Mouse (Mus musculus) hindbrain, postnatal 0 days (tissue): ENCODE data around the gene Ech1. TPM values are rescaled to one million over a fixed set of nuclear protein-coding genes. Genes with fewer than 3 reads are reported as not detected.

Source experiments
- ATAC-seq: fragments of 200-750 bp; cut with Nextera tagmentation; 2 replicates; pipeline ENCODE4 v1.8.0; 2017; ENCODE audit warnings: mild to moderate bottlenecking, moderate TSS enrichment, moderate library complexity
- DNase-seq: peaks from one replicate; pipeline ENCODE4 v3.0.0-alpha.2; 2015; ENCODE audit warnings: low spot score
- H3K27ac ChIP-seq: fragments of 300-500 bp; sonication (generic); 2 replicates; pipeline ENCODE4 v1.5.1; 2014; ENCODE audit warnings: mild to moderate bottlenecking
- H3K27me3 ChIP-seq: fragments of 300-500 bp; sonication (generic); 2 replicates; pipeline ENCODE4 v1.6.1; 2014; ENCODE audit warnings: low read length, mixed read lengths; ENCODE audit not compliant: insufficient read depth
- H3K36me3 ChIP-seq: fragments of 300-500 bp; sonication (generic); 2 replicates; pipeline ENCODE4 v1.6.1; 2014; ENCODE audit warnings: low read length, mixed read lengths; ENCODE audit not compliant: insufficient read depth
- H3K4me1 ChIP-seq: fragments of 300-500 bp; sonication (generic); 2 replicates; pipeline ENCODE4 v1.6.1; 2014; ENCODE audit warnings: antibody characterized with exemption, low read length, mixed read lengths; ENCODE audit not compliant: insufficient read depth
- H3K4me2 ChIP-seq: fragments of 300-500 bp; sonication (generic); 2 replicates; pipeline ENCODE4 v1.6.1; 2014; ENCODE audit warnings: low read depth, mild to moderate bottlenecking, low read length, moderate library complexity, mixed read lengths
- H3K4me3 ChIP-seq: fragments of 300-500 bp; sonication (generic); 2 replicates; pipeline ENCODE4 v1.5.1; 2014; ENCODE audit warnings: low read length
- H3K9ac ChIP-seq: fragments of 300-500 bp; sonication (generic); replicated peaks from 2 replicates; pipeline ENCODE4 v1.6.1; 2014; ENCODE audit warnings: mild to moderate bottlenecking, low read length, moderate library complexity, mixed read lengths
- H3K9me3 ChIP-seq: fragments of 300-500 bp; sonication (generic); 2 replicates; pipeline ENCODE4 v1.6.1; 2016; ENCODE audit warnings: low read length, mixed read lengths
- CTCF ChIP-seq: IDR thresholded peaks from 2 replicates; pipeline ENCODE4 v1.5.1; 2016; ENCODE audit warnings: antibody characterized with exemption, control low read depth, low read depth
- WGBS: fragments of 180-500 bp; shearing (Covaris S2); extraction: QIAGEN DNeasy Blood & Tissue Kit; methylation state at CpG from one replicate; pipeline ENCODE4 v1.1.7; 2014; 5-methylcytosine and 5-hydroxymethylcytosine counted together
- polyA plus RNA-seq: library from polyadenylated mRNA; unstranded; fragments of >200 nt; fragmentation: Nextera tagmentation; extraction: Ambion mirVana; gene quantifications from 2 replicates; pipeline ENCODE4 v1.2.1, GENCODE M21; 2015
- total RNA-seq: library from RNA; depleted of rRNA; stranded (reverse); fragments of >200 nt; gene quantifications from 2 replicates; pipeline ENCODE4 v1.2.3, GENCODE M21; 2014

The Ech1 gene
- total and polyA plus RNA-seq, 2 experiments from 2014 or later, result 122 to 131 TPM

DNA sequence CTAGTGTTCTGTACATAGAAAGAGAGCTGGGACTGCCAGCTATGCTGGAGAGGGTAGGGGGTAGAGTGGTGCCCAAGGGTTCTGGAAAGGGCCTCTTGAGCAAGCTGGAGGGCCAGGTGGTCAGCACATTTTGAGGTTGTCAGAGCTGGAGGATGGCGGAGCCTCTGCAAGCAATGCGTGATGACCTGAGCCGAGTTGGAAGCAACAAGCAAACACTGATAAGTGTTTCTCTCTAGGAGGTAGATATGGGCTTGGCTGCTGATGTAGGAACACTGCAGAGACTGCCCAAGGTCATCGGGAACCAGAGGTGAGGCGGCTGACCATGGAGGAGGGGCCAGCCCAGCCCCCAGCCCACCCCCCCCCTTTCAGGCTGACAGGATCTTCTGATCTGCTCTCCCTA, 6.0 kb downstream of the Ech1 start:
- Histone ChIP-seq H3K9me3 (no peaks in the 10 kb centered on the region), H3K4me1 (0 out of 2 replicates have a peak, but pooled peaks cover 2% of the 10 kb centered on the region), H3K36me3 (peaks cover 18% of the 10 kb centered on the region), H3K27me3 (no peaks in the 10 kb centered on the region), H3K4me3 (no peak overlapping the region), H3K9ac (no peak overlapping the region), H3K4me2 (no peak overlapping the region), H3K27ac (no peak overlapping the region)
- 93% methylated on average over 5 of the region's 5 CpGs for WGBS
- no peak for ATAC-seq
- no peak for DNase-seq
- no peak for TF ChIP-seq CTCF

DNA sequence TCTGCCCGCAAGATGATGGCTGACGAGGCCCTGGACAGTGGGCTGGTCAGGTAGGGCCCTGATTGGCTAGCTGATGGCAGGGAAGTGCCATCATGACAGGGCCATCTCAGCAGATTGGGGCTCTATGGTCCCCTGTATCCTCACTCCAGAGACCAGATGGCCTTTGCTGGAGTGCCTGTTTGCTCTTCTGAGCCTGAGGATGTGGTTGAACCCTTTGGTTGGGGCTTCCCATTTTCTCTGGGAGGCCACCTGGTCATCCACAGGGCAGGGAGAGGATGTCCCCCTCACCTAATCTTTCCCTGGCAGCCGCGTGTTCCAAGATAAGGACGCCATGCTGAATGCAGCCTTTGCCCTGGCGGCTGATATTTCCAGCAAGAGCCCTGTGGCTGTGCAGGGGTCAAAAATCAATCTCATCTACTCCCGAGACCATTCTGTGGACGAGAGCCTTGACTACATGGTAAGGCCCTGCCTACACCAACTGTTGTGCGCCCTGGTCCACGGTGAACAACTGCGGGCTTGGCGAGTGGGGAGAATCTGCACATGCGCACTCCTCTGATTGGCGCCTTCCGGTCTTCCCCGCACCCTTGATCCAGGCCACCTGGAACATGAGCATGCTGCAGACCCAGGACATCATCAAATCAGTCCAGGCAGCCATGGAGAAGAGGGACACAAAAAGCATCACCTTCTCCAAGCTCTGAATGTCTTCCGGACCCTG, 6.6 kb downstream of the Ech1 start:
- Histone ChIP-seq H3K4me1 (no peaks in the 10 kb centered on the region), H3K27me3 (no peaks in the 10 kb centered on the region), H3K27ac (no peak overlapping the region), H3K36me3 (peaks cover 18% of the 10 kb centered on the region), H3K4me3 (no peak overlapping the region), H3K9me3 (no peaks in the 10 kb centered on the region), H3K9ac (no peak overlapping the region), H3K4me2 (no peak overlapping the region)
- no peak for ATAC-seq
- TF ChIP-seq CTCF, result no peak
- 94% methylated on average over 17 of the region's 17 CpGs for WGBS
- no peak for DNase-seq

DNA sequence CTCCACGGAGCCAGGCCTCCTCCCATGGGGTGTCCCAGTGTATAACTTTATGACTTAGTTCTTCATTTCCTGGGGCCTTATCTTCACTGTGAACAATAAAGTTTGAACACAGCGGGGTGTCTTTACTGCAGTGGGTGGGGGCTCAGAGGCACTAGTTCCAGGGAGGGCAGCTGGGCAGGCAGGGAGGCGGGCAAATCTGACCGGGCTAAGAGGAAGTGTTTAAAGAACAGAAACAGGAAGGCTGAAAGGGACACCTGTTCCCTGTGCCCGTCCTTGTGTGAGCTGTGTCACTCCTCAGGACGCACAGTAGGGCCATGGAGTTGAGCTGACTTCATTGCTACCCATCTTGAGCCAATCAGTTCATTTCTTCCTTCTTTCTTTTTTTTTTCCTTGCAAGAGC, 7.1 kb downstream of the Ech1 start:
- H3K27ac ChIP-seq, result no peak overlapping the region
- H3K9me3 ChIP-seq, result no peaks in the 10 kb centered on the region
- H3K4me1 ChIP-seq, result no peaks in the 10 kb centered on the region
- no peak overlapping the region for H3K4me2 ChIP-seq
- H3K36me3 ChIP-seq, result peaks cover 18% of the 10 kb centered on the region
- ATAC-seq (no peak), DNase-seq (no peak)
- H3K27me3 ChIP-seq, result no peaks in the 10 kb centered on the region
- no peak for TF ChIP-seq CTCF
- 74% methylated on average over 6 of the region's 6 CpGs for WGBS
- H3K4me3 ChIP-seq, result no peak overlapping the region
- no peak overlapping the region for H3K9ac ChIP-seq

DNA sequence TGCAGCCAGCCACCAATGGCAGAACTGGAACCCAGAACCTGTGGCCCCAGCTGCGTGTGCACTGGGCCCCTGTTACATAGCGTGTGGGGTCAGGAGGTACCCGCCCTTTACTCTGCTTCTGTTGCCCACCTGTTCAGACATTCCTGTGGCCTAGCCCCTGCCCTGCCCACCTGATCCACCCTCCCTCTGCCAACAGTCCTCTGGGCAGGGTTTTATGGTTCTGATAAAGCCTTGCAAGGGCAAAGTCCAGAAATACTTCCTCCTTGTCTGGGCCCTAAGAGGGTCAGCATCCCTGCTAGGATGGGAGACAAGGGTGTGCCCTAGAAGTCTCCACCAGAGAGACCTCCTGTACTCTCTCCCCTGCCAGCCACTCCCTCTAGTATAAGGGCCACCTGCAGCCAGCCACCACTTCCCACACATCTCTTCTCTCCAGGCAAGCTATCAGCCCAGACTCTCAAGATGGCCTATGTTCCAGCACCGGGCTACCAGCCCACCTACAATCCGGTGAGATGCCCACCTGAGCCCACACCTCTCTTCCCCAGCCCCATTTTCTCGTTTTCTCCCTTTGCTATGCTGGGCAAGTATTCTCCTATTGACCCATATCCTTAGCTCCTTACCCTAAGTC, 8.8 kb downstream of the Ech1 start, which contains the start of gene Lgals4:
Lgals4 (plus strand) TSS at position 132 of the 625 bp plus-strand sequence.
- DNase-seq, result no peak
- Histone ChIP-seq H3K9me3 (no peaks in the 10 kb centered on the region), H3K4me2 (no peak within 1 kb of the TSS), H3K4me3 (no peak within 1 kb of the TSS), H3K27me3 (no peaks in the 10 kb centered on the region), H3K27ac (no peak within 1 kb of the TSS), H3K36me3 (peaks cover 18% of the 10 kb centered on the region), H3K9ac (no peak within 1 kb of the TSS), H3K4me1 (no peaks in the 10 kb centered on the region)
- no peak for TF ChIP-seq CTCF
- no peak for ATAC-seq
- WGBS, result 81% methylated on average over 6 of the region's 6 CpGs

DNA sequence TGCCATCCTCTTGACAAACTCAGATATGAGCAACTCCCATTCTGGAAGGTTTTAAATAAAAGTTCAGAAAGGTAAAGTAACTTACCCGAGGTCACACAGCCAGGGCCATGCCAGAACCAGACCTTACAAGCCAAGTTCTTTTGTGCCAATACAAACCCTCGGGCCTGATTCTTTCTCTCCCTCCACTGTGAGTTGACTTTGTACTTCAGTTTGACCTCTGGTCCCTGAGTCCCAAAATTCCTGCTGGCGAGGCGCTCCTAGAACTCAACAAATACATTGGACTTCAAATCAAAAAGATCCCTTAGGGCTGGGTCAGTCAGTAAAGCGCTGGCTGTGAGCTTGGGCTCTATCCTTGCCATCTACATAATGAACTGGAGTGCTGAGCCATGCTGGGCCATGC, 11.9 kb downstream of the Ech1 start:
- no peak for DNase-seq
- no peak for TF ChIP-seq CTCF
- Histone ChIP-seq H3K4me3 (no peak overlapping the region), H3K4me2 (no peak overlapping the region), H3K9me3 (no peaks in the 10 kb centered on the region), H3K27ac (no peak overlapping the region), H3K27me3 (no peaks in the 10 kb centered on the region), H3K9ac (no peak overlapping the region), H3K36me3 (no peaks in the 10 kb centered on the region), H3K4me1 (no peaks in the 10 kb centered on the region)
- no peak for ATAC-seq
- WGBS, result 84% methylated on average over 5 of the region's 5 CpGs

DNA sequence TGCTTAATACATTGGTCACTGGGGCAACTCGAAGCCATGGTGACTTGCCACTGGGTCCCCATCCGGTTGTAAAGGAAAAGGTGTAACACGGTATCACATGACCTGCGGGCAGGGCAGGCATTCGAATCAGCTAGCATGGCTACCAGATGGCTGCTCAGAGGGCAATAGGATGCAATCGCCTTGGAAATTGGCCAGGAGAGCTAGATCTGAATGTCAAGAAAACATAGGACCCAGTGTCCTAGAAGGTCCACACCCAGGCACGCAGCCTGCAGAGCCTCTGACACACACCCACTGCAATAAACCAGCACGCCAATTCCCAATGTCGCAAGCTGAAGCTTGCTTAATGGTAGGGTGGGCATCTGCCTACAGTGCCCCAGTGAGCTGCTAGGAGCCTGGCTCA, 13.3 kb downstream of the Ech1 start:
- H3K27me3 ChIP-seq, result no peaks in the 10 kb centered on the region
- H3K9ac ChIP-seq, result no peak overlapping the region
- H3K4me3 ChIP-seq, result no peak overlapping the region
- no peaks in the 10 kb centered on the region for H3K9me3 ChIP-seq
- ATAC-seq (no peak), DNase-seq (peak; percentile 23)
- H3K4me2 ChIP-seq, result no peak overlapping the region
- H3K27ac ChIP-seq, result no peak overlapping the region
- no peaks in the 10 kb centered on the region for H3K4me1 ChIP-seq
- no peak for TF ChIP-seq CTCF
- H3K36me3 ChIP-seq, result no peaks in the 10 kb centered on the region
- 74% methylated on average over 9 of the region's 9 CpGs for WGBS

DNA sequence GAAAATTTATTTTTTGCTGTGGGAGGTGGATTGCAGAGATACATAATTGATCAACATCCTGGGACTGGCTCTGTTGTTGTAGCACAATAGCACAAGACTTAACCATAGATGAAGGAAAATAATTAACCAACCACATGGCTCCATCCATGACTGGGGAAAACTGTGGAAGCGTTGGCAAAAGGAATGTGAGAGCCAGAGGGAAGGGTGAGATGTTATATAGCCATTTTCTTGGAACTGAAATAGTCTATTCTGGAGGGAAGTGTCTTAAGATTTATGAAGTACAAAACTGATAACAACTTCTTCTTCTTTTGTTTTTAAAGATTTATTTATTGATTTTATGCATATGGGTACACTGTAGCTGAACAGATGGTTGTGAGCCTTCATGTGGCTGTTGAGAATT, 22.3 kb downstream of the Ech1 start:
- no peak for TF ChIP-seq CTCF
- no peak for DNase-seq
- H3K4me1 ChIP-seq, result no peaks in the 10 kb centered on the region
- no peaks in the 10 kb centered on the region for H3K9me3 ChIP-seq
- no peak overlapping the region for H3K4me3 ChIP-seq
- ATAC-seq, result no peak
- H3K36me3 ChIP-seq, result no peaks in the 10 kb centered on the region
- H3K27ac ChIP-seq, result no peak overlapping the region
- H3K9ac ChIP-seq, result no peak overlapping the region
- whole genome bisulfite sequencing, result 80% methylated on average over 1 of the region's 1 CpGs
- H3K27me3 ChIP-seq, result no peaks in the 10 kb centered on the region
- no peak overlapping the region for H3K4me2 ChIP-seq
